9 mouse cellular contexts compared by ENCODE assay signal in the genomic region with DNA sequence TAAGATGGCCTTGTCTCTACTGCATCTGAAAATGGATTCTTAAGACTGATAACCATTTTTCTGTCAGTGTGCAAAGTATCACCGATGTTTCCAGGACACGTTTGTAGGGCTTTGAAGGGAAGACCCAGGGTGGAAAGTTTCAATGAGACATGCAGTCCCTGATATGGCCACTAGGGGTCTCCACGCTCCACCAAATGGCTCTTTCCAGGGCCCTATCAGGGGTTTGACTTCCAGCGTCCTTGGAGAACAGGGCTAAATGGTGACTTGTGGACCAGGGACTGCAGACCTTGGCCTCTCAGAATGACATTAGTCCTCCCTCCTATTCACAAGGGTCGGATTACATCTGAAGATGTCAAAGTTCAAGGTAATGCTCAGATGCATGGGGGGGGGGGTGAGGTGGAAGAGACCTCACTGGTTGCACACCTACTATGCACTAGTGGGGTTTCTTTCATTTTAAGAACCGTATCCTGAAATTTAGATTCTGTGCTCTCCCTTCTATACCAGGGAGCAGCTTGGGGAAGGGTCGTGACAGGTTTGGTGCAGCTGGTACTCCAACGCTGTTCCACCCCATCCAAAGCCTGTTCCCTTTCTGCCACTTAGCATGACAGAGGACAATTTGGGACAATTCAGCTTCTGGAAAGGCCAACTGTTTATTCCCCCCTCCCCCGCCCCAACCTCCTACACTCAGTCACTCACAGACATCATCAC. TPM values are rescaled to one million over a fixed set of nuclear protein-coding genes. Genes with fewer than 3 reads are reported as not detected.
DNase-seq lines count a peak whose midpoint lies in the region; ATAC-seq and TF ChIP-seq lines count a peak whose summit lies in the region.
"Had no signal": no experiment of that assay in that cellular context is flagged by ENCODE, and none has a peak within 500 bp of the region (broad histone marks: within the 10 kb centered on the region; RNA-seq: fewer than 3 reads in every experiment).

No protein-coding gene starts in this region.

- peak; percentile 84; the same call in 1 of the 2 replicates for ATAC-seq in kidney, embryonic 14.5 days (ENCODE audit: low FRiP score, low TSS enrichment)

- H3K4me3 ChIP-seq in kidney, embryonic 14.5 days (ENCODE audit: low read length), result no peak overlapping the region
- no peak overlapping the region for H3K4me3 ChIP-seq in liver, adult 2 months (ENCODE audit: insufficient read depth, low read depth, low read length)
- H3K4me3 ChIP-seq: heart, embryonic 13.5 days had no signal

- H3K4me2 ChIP-seq in kidney, embryonic 14.5 days (replicated peaks; ENCODE audit: low read depth, low read length), result no peak overlapping the region
- H3K4me2 ChIP-seq: heart, embryonic 13.5 days had no signal

- peak; percentile 54 to 63 for DNase-seq in B cell, adult 2 months
- DNase-seq in ZHBTc4 (ENCODE audit: low read depth, low spot score), result peak; percentile 77
- peak; percentile 80 for DNase-seq in embryo, embryonic 10 days (ENCODE audit: low spot score)
- peak; percentile 50 for DNase-seq in gastrocnemius, postnatal 14 days
- DNase-seq in liver, adult 2 months (ENCODE audit: extremely low read depth, low read depth, low spot score), result no peak
- DNase-seq in neural tube, embryonic 10.5 days (ENCODE audit: extremely low spot score, low spot score), result peak; percentile 71
- DNase-seq in testis, postnatal 10 days (ENCODE audit: low spot score), result peak; percentile 83

- no peak for TF ChIP-seq POLR2A in liver, adult 2 months (IDR thresholded peaks at IDR 0.05; ENCODE audit: extremely low read depth, insufficient read depth, low read length)

- intact Hi-C loops in gastrocnemius, postnatal 14 days (cut with DNase I; ENCODE audit: low total_unique reads), result loop anchor here (2.0 kb wide), 1 partner anchor 103 kb away; no protein-coding TSS in a partner anchor

- no peak overlapping the region for H3K27ac ChIP-seq in kidney, embryonic 14.5 days (ENCODE audit: low read depth, low read length)
- H3K27ac ChIP-seq in liver, adult 2 months (replicated peaks; ENCODE audit: insufficient read depth, low read depth, low read length), result no peak overlapping the region
- H3K27ac ChIP-seq: heart, embryonic 13.5 days had no signal

- no peaks in the 10 kb centered on the region for H3K36me3 ChIP-seq in kidney, embryonic 14.5 days (ENCODE audit: control insufficient read depth, insufficient read depth, low read length)
- no peaks in the 10 kb centered on the region for H3K36me3 ChIP-seq in liver, adult 2 months (ENCODE audit: control insufficient read depth, insufficient read depth, low read length)
- H3K36me3 ChIP-seq: heart, embryonic 13.5 days had no signal

- no peaks in the 10 kb centered on the region for H3K9me3 ChIP-seq in kidney, embryonic 14.5 days (ENCODE audit: control insufficient read depth, low read length)
- H3K9me3 ChIP-seq: heart, embryonic 13.5 days had no signal

- peak; percentile 83 for TF ChIP-seq CTCF in liver, adult 2 months (IDR thresholded peaks at IDR 0.05; ENCODE audit: low read depth, low read length)

- no peaks in the 10 kb centered on the region for H3K4me1 ChIP-seq in kidney, embryonic 14.5 days (ENCODE audit: control insufficient read depth, insufficient read depth, low read length)
- H3K4me1 ChIP-seq in liver, adult 2 months (ENCODE audit: control insufficient read depth, insufficient read depth, low read length), result no peaks in the 10 kb centered on the region
- H3K4me1 ChIP-seq: heart, embryonic 13.5 days had no signal

- no peak overlapping the region for H3K9ac ChIP-seq in kidney, embryonic 14.5 days (ENCODE audit: low read depth, low read length)
- no peak overlapping the region for H3K9ac ChIP-seq in liver, adult 2 months (ENCODE audit: low read depth, low read length)
- H3K9ac ChIP-seq: heart, embryonic 13.5 days had no signal

- 43% methylated on average over 9 of the region's 9 CpGs for WGBS in kidney, embryonic 14.5 days
- 35% methylated on average over 9 of the region's 9 CpGs for WGBS in liver, adult 2 months

- H3K27me3 ChIP-seq in kidney, embryonic 14.5 days (ENCODE audit: control insufficient read depth, insufficient read depth, low read length), result 0 out of 2 replicates have a peak, but pooled peaks cover 2% of the 10 kb centered on the region
- 0 out of 2 replicates have a peak, but pooled peaks cover 2% of the 10 kb centered on the region for H3K27me3 ChIP-seq in liver, adult 2 months (ENCODE audit: control insufficient read depth, insufficient read depth, low read length)

- H3K79me2 ChIP-seq in liver, adult 2 months (ENCODE audit: control insufficient read depth, insufficient read depth, low read length), result no peaks in the 10 kb centered on the region

RNA-seq across cellular contexts. Expression of a gene that starts 29.0 kb away (rescaled TPM):
- total RNA-seq in gastrocnemius, postnatal 14 days (2021), result 1 to 10 TPM; 6.3 to 7.3 TPM
- polyA plus RNA-seq in kidney, embryonic 14.5 days (2014; fragmentation: Nextera tagmentation; extraction: Ambion mirVana), result 2.2 and 3.0 TPM in 2 replicates
- total RNA-seq in liver, adult 2 months (2014; rRNA removed), result 0.18 and 0.40 TPM in 2 replicates
- 0.63 and 0.93 TPM in 2 replicates for polyA plus RNA-seq in liver, adult 2 months (2012; rRNA removed)

RNA-seq across cellular contexts. Expression of a gene that starts 55.2 kb away (rescaled TPM):
- total RNA-seq in gastrocnemius, postnatal 14 days (2021), result 1 to 10 TPM; 2.5 to 2.7 TPM
- 2.1 and 2.3 TPM in 2 replicates for polyA plus RNA-seq in kidney, embryonic 14.5 days (2014; fragmentation: Nextera tagmentation; extraction: Ambion mirVana)
- 0.28 and 0.34 TPM in 2 replicates for total RNA-seq in liver, adult 2 months (2014; rRNA removed)
- polyA plus RNA-seq in liver, adult 2 months (2012; rRNA removed), result 0.45 and 0.62 TPM in 2 replicates
